Mouse (Mus musculus): Measurements from ENCODE around the gene Dstyk.

Gene Dstyk

GRCm38 (mm10) chr1:132388813-132389803, 28.2 kb upstream of the Dstyk start:
- DNase-seq, result peak in 1 of 2 experiments; percentile 72

GRCm38 (mm10) chr1:132389886-132390585, 27.3 kb upstream of the Dstyk start:
- DNase-seq, result peak; percentile 77 to 81

DNA sequence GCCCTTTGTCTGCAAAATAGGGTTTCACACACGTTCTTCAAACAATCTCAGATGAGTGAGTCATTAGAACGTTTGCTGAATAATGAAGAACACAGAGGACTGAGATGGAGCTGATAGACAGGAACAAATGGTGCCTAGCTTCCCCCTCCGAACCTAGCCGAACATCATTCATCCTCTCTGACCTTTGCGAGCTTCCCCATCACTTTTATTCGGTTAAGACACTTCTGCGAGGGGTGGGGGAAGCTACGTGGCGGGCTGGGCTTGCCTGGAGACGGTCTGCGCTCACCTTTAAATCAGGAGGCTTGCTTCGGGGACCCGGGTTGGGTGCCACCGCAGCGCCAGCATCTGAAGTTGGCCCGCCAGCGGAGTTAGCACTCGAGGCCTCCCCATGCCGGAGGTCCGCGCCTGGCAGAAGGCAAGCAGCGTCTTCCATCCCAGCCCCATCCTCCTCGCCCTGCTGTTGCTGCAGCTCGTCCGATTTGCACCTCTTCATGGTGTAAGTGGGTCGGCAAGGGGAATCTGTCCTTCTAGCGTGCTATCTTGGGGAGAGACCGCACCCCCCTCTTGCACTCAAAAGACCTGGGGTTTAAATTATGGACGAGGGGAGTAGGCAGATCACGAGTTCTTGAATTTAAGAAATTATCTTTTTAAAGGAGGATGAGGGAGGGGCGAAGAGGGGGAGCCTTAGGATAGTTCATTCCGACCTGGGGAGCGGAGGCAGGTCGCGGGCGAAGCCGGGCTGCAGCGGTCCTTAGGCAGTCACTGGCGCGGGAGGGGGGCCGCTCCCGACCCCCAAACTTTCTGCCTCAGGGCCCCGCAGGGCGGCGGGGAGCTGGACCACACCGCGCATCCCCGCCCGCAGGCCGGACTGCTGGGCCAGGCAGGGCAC, 26.4 kb upstream of the Dstyk start, which contains the start of gene Tmcc2:
Gene Tmcc2, minus strand, starts transcription at position 591 of the 889 bp plus-strand sequence.
- DNase-seq, result peak in 1 of 2 experiments; percentile 45

GRCm38 (mm10) chr1:132391580-132392022, 25.8 kb upstream of the Dstyk start:
- peak in 1 of 2 experiments; percentile 75 for DNase-seq

DNA sequence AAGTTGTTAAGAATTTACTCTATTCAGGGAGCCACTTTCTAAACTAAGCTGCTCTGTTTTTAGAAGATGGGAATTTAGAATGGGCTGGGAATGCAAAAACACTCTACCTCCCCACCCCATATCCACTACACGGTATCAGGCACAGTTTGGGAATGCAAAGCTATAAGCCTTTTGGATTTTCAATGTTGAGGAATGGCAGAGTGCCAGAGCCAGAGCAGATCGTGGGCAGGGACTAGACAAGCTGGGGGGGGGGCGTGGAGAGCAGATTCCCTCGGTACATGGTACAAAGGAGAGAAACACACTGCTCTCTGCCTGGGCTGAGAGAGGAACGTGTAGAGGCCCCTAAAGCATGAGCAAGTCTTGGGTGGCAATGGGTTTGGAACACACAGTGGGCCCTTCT, 24.5 kb upstream of the Dstyk start:
- no peak for DNase-seq

- no peak for DNase-seq
Measured at GRCm38 (mm10) chr1:132396705-132397104, 20.6 kb upstream of the Dstyk start.

GRCm38 (mm10) chr1:132400538-132400937, 16.8 kb upstream of the Dstyk start:
- no peak for DNase-seq

- no peak for DNase-seq
Measured at GRCm38 (mm10) chr1:132401843-132402242, 15.5 kb upstream of the Dstyk start.

GRCm38 (mm10) chr1:132410657-132411056, 6.7 kb upstream of the Dstyk start:
- DNase-seq, result no peak

DNA sequence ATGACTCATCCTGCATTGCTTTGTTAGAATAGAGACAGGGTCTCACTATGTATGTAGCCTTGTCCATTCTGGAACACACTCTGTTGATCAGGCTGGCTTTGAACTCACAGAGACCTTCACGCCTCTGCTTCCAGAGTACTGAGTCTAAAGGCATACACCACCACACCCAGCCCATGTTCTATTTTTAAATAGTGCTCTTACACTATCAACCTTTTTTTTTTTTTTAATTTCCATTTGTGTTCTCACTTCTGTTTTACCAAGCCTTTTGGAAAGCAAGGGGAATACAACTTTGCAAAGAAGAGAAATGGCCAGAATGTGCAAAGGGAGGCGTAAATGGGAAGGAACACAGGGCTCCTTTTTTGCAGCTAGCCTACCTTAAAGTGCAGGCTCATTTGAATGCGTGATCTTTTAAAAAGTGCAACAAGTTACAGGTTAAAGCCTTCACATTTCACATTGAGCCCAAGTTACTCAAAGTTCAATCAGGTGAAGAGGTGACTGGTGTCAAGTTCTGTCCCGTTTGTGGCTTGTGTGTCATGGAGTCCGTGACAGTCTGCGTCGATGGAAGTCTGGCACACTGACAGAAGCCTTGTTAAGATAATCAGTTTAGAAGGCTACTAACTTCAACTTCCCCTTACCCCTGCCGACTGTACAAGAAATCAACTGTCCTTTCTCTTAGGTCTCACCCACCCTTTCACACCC, 962 bp upstream of the Dstyk start:
- DNase-seq, result no peak

DNA sequence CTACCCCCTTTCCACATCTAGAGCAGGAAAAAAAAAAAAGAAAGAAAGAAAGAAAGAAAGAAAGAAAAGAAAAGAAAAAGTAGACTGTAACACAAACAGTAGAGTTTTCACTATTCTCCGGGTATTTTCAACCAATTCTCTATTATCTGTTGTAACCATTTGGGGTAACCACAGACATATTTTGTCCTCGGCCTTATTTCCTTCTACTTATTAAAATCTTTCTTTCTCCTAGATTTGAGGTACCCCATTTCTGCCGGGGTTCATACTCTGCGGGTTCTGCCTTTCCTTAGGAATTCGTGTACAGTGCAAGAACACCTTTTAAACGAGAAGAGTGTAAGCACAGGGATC, 438 bp upstream of the Dstyk start:
- DNase-seq, result no peak

DNA sequence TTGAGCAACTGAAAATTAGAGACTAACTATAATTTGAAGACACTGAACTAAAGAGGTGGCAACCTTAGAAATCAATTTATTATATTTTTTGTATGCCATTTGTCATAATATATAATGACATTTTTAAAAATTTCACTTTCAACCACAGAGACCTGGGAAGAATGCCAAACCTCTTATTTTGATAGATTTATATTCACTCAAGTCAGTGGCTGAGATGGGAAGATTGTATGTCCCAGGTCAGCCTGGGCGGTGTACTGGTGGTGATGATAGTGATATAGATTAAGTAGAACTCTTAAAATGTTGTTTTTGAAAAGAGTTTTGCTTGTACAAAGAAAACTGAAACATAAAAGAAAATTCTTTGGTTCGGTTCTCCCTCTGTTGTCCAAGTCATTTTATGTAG, 2.9 kb downstream of the Dstyk start:
- DNase-seq, result no peak

DNA sequence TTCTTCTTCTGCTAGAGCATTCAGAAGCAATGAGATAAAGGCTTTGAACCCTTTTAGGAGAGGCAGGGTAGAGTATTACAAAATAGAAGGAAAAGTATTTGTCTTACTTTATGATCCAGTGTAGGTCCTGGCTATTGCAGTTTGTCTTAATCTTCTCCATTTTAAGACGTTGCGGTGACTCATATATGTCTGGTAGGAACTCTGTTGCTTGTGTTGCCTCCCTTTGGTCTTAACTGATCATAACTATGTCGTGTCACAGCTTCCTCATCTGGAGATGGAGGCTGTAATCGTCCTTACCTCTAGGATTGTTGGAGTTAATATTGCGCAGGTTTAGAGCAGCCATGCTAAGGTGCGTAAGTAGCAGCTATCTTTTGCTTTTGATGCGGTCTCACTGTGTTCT, 3.3 kb downstream of the Dstyk start:
- no peak for DNase-seq

GRCm38 (mm10) chr1:132422912-132423696, 5.7 kb downstream of the Dstyk start:
- DNase-seq, result no peak

DNA sequence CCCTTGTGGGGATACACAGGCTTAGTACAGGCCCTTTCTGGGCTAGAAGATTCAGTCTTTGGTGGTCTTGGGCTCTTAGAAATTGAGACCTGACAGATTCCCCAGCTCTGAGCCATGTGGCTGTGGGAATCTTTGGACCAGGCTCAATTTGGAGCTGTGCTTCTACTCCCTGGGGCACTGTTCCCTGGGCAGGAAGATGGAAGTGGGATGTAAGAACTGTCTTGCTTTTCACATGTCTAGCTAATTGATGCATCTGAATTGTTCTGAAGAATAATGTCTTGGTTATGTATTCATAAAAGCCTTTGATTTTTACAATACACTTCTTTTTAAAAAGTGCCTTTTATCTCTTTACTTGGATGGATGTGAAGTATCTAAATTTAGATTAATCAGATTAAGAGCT, 8.2 kb downstream of the Dstyk start:
- DNase-seq, result no peak

DNA sequence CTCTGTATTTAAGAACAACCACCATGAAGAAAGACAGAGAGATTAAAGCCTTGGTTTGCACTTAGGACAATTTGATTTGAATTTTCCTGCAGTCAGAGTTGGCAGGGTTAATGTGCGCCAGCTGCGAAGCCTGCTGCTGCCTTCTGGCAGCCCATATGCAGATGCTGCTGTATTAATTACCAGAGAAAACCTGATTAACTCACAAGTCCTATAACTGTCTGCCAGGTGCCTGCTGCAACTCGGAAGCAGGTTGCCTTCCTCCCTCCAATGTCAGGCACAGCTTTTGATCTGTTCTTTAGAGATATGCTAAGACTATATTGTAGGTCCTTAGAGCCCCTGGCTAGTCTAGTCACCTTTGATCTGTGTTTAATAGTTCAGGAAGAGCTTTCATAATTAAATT, 13.5 kb downstream of the Dstyk start:
- DNase-seq, result no peak

DNA sequence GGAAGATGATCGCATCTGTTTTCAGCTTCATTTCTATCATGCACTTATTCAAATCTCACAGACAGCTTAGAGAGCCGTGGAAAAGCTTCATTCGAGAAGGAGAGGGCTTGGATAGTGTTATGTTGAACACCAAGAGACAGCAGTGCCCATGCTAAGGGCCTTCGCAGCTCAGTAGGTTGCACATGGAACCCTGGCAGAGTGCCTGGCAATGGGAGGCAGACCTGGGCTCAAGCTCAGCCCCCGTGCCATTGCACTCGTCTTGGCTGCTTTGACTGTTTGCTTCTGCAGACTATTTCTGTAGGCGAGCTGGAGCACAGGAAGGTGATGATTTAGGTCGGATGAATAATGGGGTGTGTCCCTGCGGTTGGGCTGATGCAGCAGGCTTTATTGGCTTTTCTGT, 14.4 kb downstream of the Dstyk start:
- DNase-seq, result peak; percentile 79 to 86

DNA sequence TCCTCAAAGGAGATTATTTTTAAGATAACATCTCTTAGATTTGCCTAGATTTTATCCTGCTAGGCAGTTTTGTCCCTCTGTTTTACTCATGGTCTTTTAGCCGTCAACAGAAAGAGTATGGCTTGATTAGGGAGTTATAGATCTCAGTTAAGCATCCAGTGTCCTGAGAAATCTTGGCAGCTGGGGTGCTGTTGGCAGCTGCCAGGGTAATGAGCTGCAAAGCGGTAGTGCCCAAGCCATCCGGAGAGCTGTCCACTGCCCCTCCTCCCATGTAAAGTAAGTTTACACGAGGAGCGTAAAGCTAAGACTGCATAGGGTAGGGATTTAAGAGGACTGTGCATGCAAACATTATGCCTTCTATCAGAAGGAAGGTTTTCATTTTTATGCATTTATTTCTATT, 16.0 kb downstream of the Dstyk start:
- DNase-seq, result no peak

DNA sequence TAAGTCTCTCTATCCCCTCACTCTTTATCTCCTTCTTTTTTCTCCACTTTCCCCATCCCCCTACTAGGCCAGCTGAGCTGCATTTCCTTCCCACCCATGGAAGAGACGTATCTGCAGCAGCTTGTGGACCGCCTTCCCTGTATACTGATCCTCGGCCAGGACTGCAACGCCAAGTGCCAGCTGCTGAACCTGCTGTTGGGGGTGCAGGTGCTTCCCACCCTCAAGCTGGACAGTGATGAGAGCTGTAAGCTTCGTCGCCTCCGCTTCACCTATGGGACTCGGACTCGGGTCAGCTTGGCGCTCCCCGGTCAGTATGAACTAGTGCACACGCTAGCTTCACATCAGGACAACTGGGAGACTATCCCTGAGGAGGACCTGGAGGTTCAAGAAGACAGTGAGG, 16.7 kb downstream of the Dstyk start:
- no peak for DNase-seq

DNA sequence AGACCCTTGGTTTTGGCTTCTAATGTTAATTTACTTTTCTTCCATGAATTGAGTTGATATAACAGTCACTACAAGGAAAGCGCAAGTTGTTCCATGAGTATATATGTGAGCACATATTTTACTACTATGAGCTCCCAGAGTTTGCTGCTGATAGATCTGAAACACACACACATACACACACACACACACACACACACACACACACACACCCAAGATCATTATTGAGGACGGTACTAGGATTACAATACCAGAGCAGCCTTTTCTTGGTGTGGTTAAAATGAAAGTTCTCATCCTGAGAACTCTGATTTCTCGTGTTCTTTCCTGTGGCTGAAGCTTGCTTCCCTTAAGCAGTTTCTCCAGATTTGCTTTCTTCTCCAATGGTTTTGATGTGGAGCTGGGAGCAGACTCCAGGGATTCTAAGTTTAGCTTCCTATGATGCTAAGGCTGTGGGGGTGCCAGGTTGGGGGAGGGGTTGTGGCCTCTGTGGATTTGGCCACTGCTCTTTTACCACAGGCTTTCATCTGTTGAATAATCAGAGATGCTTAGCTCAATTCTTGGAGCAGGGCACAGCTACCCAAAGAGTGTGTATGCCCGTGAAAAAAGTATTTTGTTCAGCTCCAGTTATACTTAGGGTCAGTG, 19.1 kb downstream of the Dstyk start:
- peak in 1 of 2 experiments; percentile 34 for DNase-seq

- DNase-seq, result no peak
Measured at GRCm38 (mm10) chr1:132436960-132437359, 19.6 kb downstream of the Dstyk start.

All from kidney, postnatal 36 days (tissue).